Mouse (Mus musculus) myocyte (in vitro differentiated cells): Measurements from ENCODE around the gene Acp7.

Experiments
- CEBPB ChIP-seq: IDR thresholded peaks from 2 replicates; pipeline ENCODE4 v1.6.1; 2011; ENCODE audit warnings: mild to moderate bottlenecking, moderate library complexity; ENCODE audit not compliant: poor library complexity, insufficient read depth, severe bottlenecking
- E2F4 ChIP-seq: IDR thresholded peaks from one replicate; pipeline ENCODE4 v1.6.1; 2011; ENCODE audit warnings: mild to moderate bottlenecking, control low read depth, moderate library complexity; ENCODE audit not compliant: insufficient read depth
- MAX ChIP-seq: IDR thresholded peaks from one replicate; pipeline ENCODE4 v1.6.1; 2011; ENCODE audit warnings: low read depth, mild to moderate bottlenecking, control low read depth
- MYOD1 ChIP-seq, 3 experiments: IDR thresholded peaks; one replicate each; pipeline ENCODE4 v1.6.1; 2011; ENCODE audit warnings: control low read depth in 2 of 3, low read depth in 2 of 3, mild to moderate bottlenecking in 2 of 3, moderate library complexity in 1 of 3; ENCODE audit not compliant: insufficient read length in 2 of 3, control insufficient read depth in 1 of 3
- MYOG ChIP-seq, 3 experiments: IDR thresholded peaks; one replicate each; pipeline ENCODE4 v1.6.1; 2011; ENCODE audit warnings: control low read depth in 2 of 3, low read depth in 2 of 3, mild to moderate bottlenecking in 2 of 3; ENCODE audit not compliant: insufficient read length in 2 of 3, control insufficient read depth in 1 of 3, insufficient read depth in 1 of 3
- POLR2A ChIP-seq: IDR thresholded peaks from one replicate; pipeline ENCODE4 v1.6.1; 2011; ENCODE audit warnings: low read depth, mild to moderate bottlenecking, control low read depth, moderate library complexity; ENCODE audit not compliant: insufficient read length
- REST ChIP-seq: IDR thresholded peaks from one replicate; pipeline ENCODE4 v1.6.1; 2011; ENCODE audit warnings: mild to moderate bottlenecking, control low read depth, moderate library complexity; ENCODE audit not compliant: insufficient read depth, insufficient read length
- SRF ChIP-seq: IDR thresholded peaks from one replicate; pipeline ENCODE4 v1.6.1; 2011; ENCODE audit warnings: low read depth; ENCODE audit not compliant: control insufficient read depth, insufficient read length
- TCF12 ChIP-seq: IDR thresholded peaks from one replicate; pipeline ENCODE4 v1.6.1; 2011; ENCODE audit warnings: mild to moderate bottlenecking, control low read depth; ENCODE audit not compliant: poor library complexity, insufficient read depth, severe bottlenecking
- TCF3 ChIP-seq: IDR thresholded peaks from one replicate; pipeline ENCODE4 v1.6.1; 2011; ENCODE audit warnings: low read depth, control low read depth; ENCODE audit not compliant: insufficient read length
- USF1 ChIP-seq: IDR thresholded peaks from one replicate; pipeline ENCODE4 v1.6.1; 2011; ENCODE audit warnings: low read depth, mild to moderate bottlenecking, control low read depth, moderate library complexity

- TF ChIP-seq POLR2A (no peak), TCF12 (no peak), E2F4 (no peak), CEBPB (no peak), SRF (no peak), REST (no peak), USF1 (no peak), MAX (no peak), TCF3 (no peak), MYOG (IDR thresholded peaks at IDR 0.05; ENCODE audit: control insufficient read depth in 1 of 3, insufficient read depth in 1 of 3, insufficient read length in 2 of 3, low read depth in 2 of 3) (no peak), MYOD1 (IDR thresholded peaks at IDR 0.05; ENCODE audit: control insufficient read depth in 1 of 3, insufficient read length in 2 of 3, low read depth in 2 of 3) (no peak)
These were observed 6.4 kb upstream of the Acp7 start for GRCm38 (mm10) chr7:28637511-28637910.
